Mouse (Mus musculus): ENCODE data around the gene Bcl2l1. TPM values are rescaled to one million over a fixed set of nuclear protein-coding genes. Genes with fewer than 3 reads are reported as not detected.

Gene Bcl2l1
- polyA plus RNA-seq (2017; shearing (Covaris generic)): 81.8 TPM

DNA sequence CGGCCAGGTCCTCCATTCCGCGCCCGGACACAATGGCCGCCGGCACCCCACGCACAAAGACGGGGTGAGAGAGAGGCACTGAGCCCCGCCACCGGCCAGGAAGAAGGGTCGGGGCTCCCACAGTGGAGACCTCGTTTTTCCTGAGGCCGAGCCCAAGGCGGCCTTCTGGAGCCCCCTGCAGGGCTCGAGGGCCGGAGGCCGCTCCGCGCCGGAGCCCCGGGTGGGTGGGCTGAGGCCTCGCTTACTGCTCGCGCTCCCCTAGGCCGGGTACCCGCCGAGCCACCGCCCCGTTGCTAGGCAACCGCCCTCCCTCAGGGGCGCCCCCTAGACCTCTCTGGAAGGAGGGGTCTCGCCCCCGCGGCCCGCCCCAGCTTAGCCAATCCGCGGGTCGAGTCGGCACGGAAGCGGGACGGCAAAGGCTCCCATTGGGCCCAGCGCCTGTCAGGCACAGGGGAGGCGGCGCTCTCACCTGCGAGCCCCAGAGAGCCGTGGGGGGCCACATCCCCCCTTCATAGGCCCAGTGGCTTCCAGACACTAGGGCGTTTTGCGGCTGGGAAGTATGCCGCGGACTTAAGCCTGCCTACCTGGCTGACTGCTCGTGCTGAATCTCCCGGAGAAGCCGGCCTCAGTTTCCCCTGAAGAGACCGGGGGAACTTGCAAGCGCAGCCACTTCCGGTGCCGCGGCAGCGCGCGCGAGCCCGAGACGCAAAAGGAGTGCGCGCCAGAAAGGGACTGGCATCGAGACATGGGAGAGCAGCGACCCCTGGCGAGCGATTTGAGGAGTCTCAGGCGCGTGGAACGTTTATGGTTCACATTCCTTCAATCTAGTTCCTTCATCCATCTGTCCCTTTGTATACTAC, at the start of gene Bcl2l1:
Gene Bcl2l1, minus strand, starts transcription at position 710 of the 860 bp plus-strand sequence.

DNA sequence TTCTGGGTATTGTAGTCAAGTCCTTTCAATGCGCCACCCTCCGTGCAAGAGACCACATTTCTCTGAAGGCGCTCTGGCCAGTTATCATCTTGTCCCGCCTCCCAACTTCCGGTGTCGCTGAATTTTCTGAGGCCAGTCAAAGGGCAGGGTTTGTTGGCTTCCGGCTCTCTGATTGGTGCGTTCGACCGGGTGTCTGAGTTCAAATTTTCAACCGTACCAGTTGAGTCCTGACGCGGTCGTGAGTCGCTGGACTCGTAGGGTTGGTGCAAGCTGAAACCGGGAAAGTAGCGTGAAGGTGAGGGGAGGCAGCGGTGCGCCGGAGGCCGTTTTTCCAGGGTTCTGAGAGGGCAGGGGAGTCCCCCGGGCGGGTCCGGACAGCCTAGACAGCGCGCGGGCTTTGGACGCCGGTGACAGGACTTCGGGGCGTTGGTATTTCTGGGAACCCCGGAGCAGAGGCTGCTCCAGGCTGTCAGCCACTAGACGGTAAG, 16.3 kb upstream of the Bcl2l1 start, which contains the start of gene Tpx2:
Gene Tpx2, plus strand, starts transcription at position 150 of the 488 bp plus-strand sequence.

DNA sequence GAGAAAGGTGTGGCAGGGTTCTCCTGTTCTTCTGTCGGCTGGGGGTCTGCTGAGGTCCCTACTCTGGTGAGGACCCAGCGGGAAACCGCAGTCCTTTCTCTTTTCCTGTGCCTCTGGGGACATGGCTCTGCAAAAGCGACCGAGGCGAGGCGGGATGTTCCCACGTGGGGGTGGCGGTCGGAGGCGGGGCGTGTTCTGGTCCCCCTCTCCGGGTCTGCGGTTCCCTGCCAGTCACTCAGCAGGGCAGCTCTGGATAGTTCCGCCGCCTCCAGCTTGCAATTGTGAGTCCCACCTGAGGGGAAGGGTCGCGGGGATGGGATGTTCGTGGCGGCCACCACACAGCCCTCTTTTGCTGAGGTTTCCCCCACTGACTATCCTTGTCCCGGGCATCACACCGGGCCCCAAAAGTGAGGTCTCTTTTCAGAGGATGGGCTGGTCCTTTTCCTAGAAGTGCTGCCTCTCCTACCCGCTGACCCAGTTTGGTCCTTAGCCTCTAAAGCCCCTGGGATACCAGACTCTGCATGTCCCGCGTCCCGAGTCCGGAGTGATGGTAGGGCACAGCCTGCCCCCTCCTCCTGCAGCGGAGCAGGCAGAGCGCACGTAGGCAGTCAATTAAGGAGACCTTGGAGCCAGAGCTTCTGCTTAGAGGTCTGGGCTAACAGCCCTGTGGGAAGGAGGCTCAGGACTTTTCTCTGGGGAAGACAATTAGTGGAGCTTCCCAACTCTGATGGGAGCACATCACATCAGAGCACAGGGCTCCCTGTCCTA, 77.4 kb downstream of the Bcl2l1 start, which contains the start of gene Cox4i2:
Gene Cox4i2, plus strand, starts transcription at position 230 of the 768 bp plus-strand sequence.

DNA sequence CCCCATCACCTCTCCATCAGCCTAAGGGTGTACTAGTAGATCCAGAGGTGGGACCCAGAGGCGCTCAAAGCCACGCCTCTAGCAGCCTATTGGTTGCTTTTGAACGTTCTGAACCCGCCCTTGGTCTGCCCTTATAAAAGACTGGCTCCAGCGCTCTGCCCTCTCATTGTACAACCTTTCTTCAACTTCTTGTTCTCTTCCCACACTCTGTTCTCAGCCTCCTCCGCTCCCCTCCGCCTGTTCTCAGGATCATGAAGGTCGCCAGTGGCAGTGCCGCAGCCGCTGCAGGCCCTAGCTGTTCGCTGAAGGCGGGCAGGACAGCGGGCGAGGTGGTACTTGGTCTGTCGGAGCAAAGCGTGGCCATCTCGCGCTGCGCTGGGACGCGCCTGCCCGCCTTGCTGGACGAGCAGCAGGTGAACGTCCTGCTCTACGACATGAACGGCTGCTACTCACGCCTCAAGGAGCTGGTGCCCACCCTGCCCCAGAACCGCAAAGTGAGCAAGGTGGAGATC, 95.4 kb downstream of the Bcl2l1 start, which contains the start of gene Id1:
Gene Id1, plus strand, starts transcription at position 162 of the 512 bp plus-strand sequence.

Other genes with a start within 250 kb of the Bcl2l1 start
- not detected for gene Defb45, start 232.3 kb downstream of the Bcl2l1 start, polyA plus RNA-seq (2017; shearing (Covaris generic))
- gene Defb36, start 227.4 kb downstream of the Bcl2l1 start, polyA plus RNA-seq (2017; shearing (Covaris generic)): not detected
- gene Defb25, start 208.7 kb downstream of the Bcl2l1 start, polyA plus RNA-seq (2017; shearing (Covaris generic)): not detected
- not detected for gene Rem1, start 204.8 kb downstream of the Bcl2l1 start, polyA plus RNA-seq (2017; shearing (Covaris generic))
- gene H13, start 162.3 kb downstream of the Bcl2l1 start, polyA plus RNA-seq (2017; shearing (Covaris generic)): 58.9 TPM
- gene Mcts2, start 144.7 kb downstream of the Bcl2l1 start, polyA plus RNA-seq (2017; shearing (Covaris generic)): 3.2 TPM
- 0.60 TPM for gene Id1, start 95.5 kb downstream of the Bcl2l1 start, polyA plus RNA-seq (2017; shearing (Covaris generic))
- not detected for gene Cox4i2, start 77.6 kb downstream of the Bcl2l1 start, polyA plus RNA-seq (2017; shearing (Covaris generic))
- 7.6 TPM for gene Tpx2, start 16.2 kb upstream of the Bcl2l1 start, polyA plus RNA-seq (2017; shearing (Covaris generic))
- gene Mylk2, start 79.6 kb upstream of the Bcl2l1 start, polyA plus RNA-seq (2017; shearing (Covaris generic)): not detected
- gene Foxs1, start 101.5 kb upstream of the Bcl2l1 start, polyA plus RNA-seq (2017; shearing (Covaris generic)): not detected
- gene Dusp15, start 120.0 kb upstream of the Bcl2l1 start, polyA plus RNA-seq (2017; shearing (Covaris generic)): not detected
- 0.88 TPM for gene Ttll9, start 130.8 kb upstream of the Bcl2l1 start, polyA plus RNA-seq (2017; shearing (Covaris generic))
- gene Pdrg1, start 183.7 kb upstream of the Bcl2l1 start, polyA plus RNA-seq (2017; shearing (Covaris generic)): 207 TPM
- gene Xkr7, start 200.1 kb upstream of the Bcl2l1 start, polyA plus RNA-seq (2017; shearing (Covaris generic)): not detected
- not detected for gene Ccm2l, start 234.2 kb upstream of the Bcl2l1 start, polyA plus RNA-seq (2017; shearing (Covaris generic))